Mouse (Mus musculus): ENCODE measurements around the gene Phf20.

The Phf20 gene

DNA sequence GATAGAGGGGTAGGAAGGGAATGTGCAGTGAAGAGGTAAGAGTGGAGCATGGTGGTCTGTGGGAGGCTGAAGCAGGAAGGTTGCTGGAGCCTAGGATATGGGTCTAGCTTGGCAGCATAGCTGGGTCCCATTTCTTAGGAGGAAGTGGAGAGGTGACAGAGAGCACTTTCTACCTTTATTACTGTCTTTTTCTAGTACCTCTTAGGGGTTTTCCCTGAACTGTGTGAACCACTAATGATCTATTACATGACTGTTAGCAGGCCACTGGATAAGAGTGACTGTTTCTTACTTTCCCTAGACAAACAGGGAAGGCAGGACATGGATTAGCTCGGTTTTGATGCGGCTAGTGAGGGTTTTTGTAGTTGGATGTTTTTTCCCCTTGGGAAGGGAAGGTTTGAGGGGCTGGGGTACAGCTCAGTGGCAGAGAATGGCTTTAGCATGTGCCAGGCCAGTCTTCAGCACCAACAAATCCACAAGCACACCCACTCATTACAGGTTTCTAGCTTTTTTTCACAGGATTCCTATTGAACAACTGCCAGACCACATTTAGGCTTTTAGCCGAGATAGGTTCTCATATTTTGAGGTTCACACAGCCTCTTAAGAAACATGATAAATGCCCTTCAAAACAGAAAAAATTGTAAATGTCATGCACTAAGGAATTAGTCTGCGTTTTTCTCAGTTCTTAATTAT is 67.1 kb downstream of the Phf20 start:
- in situ Hi-C loops (cut with MboI, MseI), result no loop called here

DNA sequence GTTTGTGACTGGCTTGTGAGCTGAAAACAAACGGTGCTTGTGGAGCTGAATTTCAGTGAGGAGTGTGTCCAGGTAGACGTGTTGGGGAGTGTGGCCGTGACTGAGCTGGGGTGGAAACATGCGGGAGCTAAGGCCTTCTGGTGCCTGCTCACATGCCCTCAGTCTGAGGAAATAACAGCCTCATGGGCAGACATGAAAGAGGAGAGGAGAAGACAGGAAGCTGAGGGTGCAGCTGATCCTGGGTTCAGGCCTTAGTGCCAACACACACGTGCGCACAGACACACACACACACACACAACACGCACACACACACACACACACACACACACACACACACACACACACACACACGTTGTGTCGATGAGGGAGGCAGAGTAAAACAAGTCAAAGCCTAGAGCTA is 71.4 kb downstream of the Phf20 start:
- in situ Hi-C loops (cut with MboI, MseI), result no loop called here

DNA sequence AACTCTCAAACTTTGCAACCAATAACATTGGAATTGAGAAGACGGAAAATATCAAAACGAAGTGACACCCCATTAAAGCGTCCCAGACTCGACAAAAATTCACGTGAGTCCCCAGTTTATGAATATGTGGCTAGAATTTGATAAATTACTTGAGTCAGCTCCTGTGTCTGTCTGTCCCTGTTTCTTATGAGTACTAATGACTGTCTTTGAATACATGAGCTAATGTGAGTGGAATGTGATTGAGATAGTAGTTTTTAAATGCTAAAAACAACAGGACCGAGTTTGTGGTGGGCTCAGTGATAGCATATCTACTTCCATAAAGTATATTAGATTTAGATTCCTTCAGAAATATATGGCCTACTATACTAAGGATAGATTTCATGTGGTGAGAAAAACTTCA is 76.3 kb downstream of the Phf20 start:
- in situ Hi-C loops (cut with MboI, MseI), result no loop called here

DNA sequence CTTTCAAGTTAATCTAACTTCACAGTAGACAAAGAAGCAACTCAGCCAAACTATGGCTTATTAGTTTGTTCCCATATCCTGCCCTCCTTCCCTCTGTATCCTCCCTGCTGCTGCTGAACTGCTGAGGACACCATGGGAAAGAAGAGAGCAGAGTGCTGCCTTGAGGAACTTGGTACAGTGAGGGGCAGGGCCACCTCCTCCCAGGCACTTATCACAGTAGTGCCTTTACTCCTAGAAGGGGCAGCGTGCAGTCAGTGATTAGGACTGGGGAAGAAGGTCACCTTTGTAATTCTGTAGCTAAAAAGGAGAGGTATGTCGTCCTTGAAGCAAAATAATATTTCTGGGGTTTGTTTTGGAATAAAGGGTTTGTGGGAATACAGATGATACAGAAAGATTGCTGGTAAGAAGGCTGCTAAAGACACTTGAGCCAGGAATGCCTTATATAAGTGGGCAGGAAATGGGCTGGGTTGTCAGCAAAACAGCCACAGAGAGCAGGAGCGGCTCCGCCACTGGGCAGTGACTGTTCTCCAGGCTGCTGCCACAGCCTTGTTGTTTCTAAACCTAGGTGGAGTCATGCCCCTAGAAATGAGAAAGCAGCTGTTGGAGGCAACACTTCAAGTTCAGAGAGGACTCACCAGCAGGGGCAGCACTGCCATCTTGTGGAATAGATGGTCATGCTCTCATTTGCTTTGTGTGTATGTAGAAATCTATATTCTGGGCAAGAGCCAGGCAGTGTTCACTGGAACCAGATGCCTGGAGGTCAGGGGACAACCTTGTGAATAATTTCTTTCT is 82.2 kb downstream of the Phf20 start:
- in situ Hi-C loops (cut with MboI, MseI), result no loop called here

GRCm38 (mm10) chr2:156281227-156281626 is 85.0 kb downstream of the Phf20 start:
- in situ Hi-C loops (cut with MboI, MseI), result no loop called here

GRCm38 (mm10) chr2:156285161-156285560 is 88.9 kb downstream of the Phf20 start:
- in situ Hi-C loops (cut with MboI, MseI), result loop anchor here (5.0 kb wide), 1 partner anchor 68 kb away; no protein-coding TSS in a partner anchor

DNA sequence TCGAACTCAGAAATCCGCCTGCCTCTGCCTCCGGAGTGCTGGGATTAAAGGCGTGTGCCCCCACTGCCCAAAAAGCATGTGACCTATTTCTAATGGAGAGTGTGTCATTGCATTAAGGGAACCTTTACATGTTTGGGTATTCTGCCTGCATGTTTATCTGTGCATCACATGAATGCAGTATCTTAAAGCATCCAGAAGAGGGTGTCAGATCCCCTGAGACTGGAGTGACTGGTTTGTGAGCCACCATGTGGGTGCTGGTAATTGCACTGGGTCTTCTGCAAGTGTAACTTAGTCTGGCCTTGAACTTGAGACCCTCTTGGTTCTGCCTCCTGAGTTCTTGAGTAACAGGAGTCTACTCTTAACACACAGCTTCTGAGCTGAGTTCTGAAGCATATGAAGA is 90.5 kb downstream of the Phf20 start:
- in situ Hi-C loops (cut with MboI, MseI), result loop anchor here (5.0 kb wide), 1 partner anchor 69 kb away; no protein-coding TSS in a partner anchor

DNA sequence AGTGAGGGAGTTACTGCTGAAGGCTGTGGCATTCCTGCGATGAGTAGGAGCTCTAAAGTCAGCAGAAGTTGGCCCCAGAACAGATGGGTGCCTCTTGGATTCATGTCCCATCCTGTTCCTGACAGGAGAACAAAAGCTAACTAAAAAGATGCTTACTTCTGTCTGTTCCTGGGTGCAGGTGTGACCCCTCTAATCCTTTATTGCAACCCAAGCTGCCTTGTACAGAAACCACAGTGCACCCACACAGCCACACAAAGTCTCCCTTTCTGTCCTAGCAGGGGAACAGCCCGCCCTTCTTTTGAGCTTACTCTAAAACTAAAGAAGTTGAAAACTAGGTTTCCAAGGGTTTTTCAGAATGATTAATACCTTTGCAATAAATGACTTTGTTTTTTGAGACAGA is 92.0 kb downstream of the Phf20 start:
- in situ Hi-C loops (cut with MboI, MseI), result loop anchor here (5.0 kb wide), 1 partner anchor 71 kb away; no protein-coding TSS in a partner anchor

GRCm38 (mm10) chr2:156289552-156290160 is 93.4 kb downstream of the Phf20 start:
- in situ Hi-C loops (cut with MboI, MseI), result loop anchor here (5.0 to 10.0 kb wide), 2 partner anchors 72 to 1855 kb away; partner anchors contain the start of gene Cbfa2t2

- in situ Hi-C loops (cut with MboI, MseI), result loop anchor here (10.0 kb wide), 1 partner anchor 1857 kb away; the partner anchor contains the start of gene Cbfa2t2
These were observed 95.7 kb downstream of the Phf20 start for GRCm38 (mm10) chr2:156291998-156292397.

DNA sequence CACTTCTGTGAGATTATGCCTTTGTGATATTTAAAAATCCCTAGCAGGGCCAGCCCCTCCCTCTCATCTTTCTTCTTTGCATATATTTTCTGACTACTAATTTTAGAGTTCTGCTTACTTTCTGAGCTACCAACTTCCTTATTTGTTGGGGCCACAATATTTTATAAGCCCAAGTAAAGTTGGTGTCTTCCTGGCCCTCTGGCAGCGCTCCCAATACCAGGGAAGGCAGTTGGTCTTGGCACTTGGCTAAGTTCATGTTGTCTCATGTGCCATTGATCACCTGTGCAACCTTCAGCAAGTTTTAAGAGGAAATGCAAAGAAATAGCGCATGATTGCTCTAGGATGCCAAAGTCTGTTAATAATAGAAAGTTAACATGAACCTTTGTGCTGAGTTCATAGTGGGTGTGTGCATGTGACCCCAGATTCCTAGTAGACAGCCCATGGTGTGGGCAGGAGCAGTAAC is 99.4 kb downstream of the Phf20 start:
- in situ Hi-C loops (cut with MboI, MseI), result loop anchor here (10.0 kb wide), 1 partner anchor 1861 kb away; the partner anchor contains the start of gene Cbfa2t2

DNA sequence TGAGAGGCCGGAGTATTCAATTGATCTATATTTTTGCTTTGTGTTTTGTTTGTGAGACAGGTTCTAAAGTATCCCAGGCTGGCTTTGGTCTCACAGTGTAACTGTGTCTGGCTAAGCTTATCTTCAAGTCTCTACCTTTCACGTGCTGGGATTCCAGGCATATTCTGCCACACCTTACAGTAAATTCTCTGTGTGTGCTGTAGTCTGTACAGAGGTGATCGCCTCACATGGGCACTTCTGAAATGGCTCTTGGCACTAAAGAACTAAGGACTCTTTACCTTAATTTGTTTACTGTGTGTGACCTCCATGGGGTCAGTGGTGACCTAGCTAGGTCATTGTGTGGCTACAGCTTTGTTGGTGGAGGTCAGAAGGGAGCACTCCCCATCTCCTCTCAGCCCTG is 99.9 kb downstream of the Phf20 start:
- in situ Hi-C loops (cut with MboI, MseI), result loop anchor here (10.0 kb wide), 1 partner anchor 1861 kb away; the partner anchor contains the start of gene Cbfa2t2

- in situ Hi-C loops (cut with MboI, MseI), result loop anchor here (10.0 kb wide), 1 partner anchor 1863 kb away; the partner anchor contains the start of gene Cbfa2t2
These were observed 101.4 kb downstream of the Phf20 start for GRCm38 (mm10) chr2:156297653-156298052.

- in situ Hi-C loops (cut with MboI, MseI), result loop anchor here (10.0 kb wide), 1 partner anchor 1864 kb away; the partner anchor contains the start of gene Cbfa2t2
These were observed 102.2 kb downstream of the Phf20 start for GRCm38 (mm10) chr2:156298458-156298857.

DNA sequence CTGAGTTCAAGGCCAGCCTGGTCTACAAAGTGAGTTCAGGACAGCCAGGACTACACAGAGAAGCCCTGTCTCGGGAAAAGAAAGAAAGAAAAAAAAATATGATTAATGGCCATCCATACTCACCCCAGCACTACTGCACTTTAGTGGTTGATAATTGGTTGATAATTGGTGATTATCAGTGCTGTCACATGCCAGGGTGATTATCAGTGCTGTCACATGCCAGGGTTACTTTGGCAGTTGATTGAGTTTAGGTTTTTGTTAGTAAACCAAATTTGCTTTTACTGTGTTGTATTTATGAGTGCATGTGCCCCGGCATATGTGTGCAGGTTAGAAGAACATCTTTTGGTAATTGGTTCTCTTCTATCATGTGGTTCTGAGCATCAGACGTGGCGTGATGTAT is 105.8 kb downstream of the Phf20 start:
- in situ Hi-C loops (cut with MboI, MseI), result no loop called here

DNA sequence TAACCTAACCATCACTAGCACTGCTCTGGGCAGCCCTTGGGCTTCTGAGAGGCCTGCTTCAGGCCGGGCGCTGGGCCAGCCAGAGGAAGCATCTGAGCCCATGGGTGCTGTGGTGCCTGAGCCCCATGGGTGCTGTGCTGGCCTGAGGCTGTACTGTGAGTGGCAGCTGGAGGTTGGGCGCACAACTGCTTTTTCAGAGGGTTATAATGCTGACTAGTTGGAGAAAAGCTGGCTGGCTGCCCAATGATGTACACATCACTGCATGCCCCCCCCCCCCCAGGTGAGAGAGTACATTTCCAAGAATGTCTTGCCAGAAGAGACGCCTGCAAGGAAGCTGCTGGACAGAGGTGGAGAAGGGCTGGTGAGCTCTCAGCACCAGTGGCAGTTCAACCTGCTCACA is 108.1 kb downstream of the Phf20 start:
- in situ Hi-C loops (cut with MboI, MseI), result no loop called here

DNA sequence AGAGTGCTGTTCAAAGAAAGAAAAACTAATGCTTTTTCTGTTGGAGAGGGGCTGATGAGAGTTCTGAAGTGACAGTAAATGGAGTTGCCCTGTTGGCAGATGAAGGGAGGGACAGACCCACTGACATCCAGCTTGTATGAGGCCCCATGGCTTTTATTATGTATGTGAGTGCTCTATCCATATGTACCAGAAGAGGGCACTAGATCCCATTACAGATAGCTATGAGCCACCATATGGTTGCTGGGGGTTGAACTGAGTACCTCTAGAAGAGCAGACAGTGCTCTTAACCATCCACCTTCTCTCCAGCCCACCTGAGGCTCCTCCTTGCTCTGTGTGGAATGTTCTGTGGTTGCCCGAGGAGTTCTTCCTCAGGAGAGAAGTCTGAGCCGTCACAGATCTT is 109.6 kb downstream of the Phf20 start:
- in situ Hi-C loops (cut with MboI, MseI), result no loop called here

DNA sequence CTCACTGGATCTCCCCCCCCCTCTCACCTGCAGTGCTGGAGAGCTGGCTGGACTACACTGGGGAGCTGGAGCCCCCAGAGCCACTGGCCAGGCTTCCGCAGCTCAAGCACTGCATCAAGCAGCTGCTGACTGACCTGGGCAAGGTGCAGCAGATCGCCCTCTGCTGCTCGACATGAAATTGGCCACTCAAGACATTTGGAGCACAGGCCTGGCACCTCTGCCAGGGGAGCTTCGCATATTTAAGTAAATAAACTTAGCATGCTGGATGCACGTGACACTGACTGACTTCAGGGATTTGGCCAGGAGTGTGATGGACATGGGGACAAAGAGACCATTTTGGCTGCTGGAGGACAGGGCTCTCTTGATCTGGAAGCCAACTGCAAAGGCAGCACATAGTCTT is 111.0 kb downstream of the Phf20 start:
- in situ Hi-C loops (cut with MboI, MseI), result no loop called here

DNA sequence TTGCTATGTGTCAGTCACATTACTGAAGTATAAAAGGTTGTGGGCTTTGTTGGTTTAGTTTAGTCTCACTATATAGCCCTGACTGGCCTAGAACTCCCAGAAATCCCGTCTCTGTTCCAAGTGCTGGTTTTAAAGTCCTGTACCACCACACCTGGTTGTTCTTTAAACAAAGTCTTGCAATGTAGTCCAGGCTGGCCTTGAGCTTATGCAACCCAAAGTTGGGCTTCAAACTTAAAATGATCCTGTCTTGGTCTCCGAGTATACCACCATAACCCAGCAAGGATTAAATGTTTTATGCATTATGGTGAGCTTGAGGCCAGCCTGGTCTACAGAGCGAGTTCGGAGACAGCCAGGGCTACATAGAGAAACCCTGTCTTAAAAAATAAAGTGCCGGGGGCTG is 113.7 kb downstream of the Phf20 start:
- in situ Hi-C loops (cut with MboI, MseI), result no loop called here

- in situ Hi-C loops (cut with MboI, MseI), result no loop called here
These were observed 114.2 kb downstream of the Phf20 start for GRCm38 (mm10) chr2:156310455-156310854.

DNA sequence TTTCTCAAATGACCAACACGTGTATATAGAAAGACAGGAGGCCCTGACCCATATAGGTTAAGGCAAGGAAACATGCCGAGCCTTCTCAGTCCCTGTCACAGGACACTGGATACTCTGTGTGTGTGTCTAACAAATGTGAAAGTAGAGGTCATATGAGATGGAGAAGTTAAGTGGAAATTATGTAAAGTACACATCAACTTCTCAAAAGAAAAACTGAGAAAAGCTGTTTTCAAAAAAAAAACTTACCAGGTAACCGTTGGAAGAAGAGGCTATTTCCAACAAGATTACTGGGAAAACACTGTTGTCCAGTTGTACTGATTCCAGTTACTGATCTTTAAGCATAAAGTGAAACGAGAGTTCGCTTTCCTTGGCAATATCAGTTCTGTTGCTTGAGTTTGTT is 114.7 kb downstream of the Phf20 start:
- in situ Hi-C loops (cut with MboI, MseI), result no loop called here

DNA sequence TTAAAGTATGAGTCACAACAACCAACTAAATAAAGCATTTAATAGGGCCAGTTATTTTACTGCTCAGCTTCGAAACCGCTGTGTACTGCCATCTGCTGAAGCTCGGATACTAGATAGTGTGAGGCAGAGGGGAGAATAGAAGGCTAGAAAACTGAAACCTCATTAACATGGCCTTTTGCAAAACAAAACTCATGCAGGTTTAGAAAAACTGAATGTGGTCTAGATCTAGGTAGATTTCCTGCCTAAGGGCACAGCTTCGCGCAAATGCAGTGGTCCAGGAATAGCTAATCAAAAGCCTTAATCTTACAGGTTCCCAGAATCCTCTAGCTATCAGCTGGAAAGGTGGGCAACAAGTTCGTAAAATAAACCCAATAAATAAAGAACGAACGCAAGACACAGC is 115.2 kb downstream of the Phf20 start:
- in situ Hi-C loops (cut with MboI, MseI), result no loop called here
